Mouse (Mus musculus) hindlimb bud, embryonic 11.5 days (tissue): ENCODE data around the gene Mettl7b.
A peak's percentile ranks its signal among the peaks of the same experiment; 100 is the strongest.

Source experiments
- DNase-seq: peaks from one replicate; pipeline ENCODE4 v3.0.0-alpha.2; 2012; ENCODE audit warnings: low read depth, low spot score; ENCODE audit errors: extremely low spot score

Mettl7b gene

DNA sequence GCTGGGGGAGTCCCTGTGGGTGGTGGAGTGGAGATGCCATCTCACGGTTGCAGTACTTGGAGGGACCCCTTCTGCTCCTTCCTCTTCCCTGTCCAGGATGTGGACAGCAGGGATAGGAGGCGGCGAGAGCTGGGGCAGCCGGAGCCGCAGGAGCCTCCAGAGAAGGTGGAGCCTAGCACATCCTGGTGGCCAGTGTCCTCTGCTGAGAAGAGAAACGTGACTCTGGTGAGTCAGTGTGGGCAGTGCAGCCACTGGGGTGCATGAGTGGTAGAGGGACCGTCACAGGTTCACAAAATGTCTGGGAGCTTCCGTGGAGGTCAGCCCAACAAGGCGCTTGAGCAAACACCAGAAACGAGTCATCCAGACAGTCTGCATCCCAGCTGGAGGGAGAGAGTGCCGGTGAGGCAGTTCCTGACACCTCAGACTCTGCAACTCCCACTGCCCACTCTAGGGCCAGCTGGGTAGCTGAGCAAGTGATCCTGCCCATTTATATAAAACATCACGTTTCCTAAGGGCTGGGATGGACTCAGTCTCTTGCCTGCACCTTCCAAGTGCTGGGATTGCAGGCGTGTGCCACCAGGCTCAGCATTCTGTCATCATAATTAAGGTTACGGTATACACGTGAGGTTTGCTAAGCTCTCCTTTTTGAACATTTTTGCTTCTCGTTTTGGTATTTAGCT is 10.4 kb downstream of the Mettl7b start:
- no peak for DNase-seq

DNA sequence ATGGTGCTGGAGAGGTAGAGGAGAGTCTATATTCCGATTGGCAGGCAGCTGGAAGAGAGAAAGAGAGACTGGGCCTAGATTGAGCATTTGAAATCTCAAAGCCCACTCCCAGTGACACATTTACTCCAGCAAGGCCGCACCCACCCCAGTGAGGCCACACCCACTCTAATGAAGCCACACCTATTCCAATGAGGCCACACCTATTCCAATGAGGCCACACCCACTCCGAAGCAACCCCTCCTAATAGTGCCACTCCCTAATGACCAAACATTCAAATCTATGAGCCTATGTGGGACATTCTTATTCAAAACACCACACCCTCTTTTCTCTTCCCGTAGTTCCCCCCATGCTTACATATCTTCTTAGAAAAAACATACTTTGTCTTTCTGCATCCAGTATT is 13.3 kb downstream of the Mettl7b start:
- no peak for DNase-seq

DNA sequence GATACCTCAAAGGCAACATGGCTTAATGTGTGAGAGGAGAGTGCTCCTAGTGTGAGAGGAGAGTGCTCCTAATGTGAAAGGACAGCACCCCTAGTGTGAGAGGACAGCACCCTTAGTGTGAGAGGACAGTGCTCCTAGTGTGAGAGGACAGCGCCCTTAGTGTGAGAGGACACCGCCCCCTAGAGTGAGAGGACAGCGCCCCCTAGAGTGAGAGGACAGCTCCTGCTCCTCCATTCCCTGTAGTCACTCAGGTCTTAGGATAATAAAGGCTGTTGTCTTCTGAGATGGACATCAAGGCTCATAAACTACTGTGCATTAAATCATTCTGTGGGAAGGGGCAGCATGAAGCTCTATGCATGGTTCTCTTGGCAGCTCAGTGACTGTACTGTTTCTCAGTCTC is 15.1 kb downstream of the Mettl7b start:
- no peak for DNase-seq

DNA sequence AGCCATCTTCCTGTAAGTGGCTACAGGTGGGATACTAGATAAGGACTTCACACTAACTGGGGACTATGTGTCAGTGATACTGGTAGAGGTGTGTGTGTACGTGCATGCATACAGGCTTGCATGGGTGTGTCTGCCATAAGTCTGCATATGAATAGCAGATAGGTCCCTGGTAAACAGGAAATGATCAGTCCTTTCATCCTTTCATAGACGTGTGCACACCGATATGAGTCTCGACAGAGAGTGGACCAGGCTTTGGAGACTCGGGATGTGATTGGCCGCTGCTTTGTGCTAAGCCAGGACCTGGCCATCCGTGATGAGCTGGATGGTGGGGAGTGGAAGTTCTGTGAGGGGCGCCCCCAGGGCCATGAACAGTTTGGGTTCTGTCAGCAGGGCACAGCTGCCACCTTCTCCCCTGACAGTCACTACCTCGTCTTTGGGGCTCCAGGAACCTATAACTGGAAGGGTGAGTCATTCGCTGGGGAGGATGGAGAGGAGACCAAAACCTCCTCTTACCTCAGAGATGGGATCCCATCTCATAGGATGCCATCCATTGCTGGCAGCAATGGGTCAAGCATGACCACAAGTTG is 20.2 kb downstream of the Mettl7b start:
- DNase-seq, result no peak

DNA sequence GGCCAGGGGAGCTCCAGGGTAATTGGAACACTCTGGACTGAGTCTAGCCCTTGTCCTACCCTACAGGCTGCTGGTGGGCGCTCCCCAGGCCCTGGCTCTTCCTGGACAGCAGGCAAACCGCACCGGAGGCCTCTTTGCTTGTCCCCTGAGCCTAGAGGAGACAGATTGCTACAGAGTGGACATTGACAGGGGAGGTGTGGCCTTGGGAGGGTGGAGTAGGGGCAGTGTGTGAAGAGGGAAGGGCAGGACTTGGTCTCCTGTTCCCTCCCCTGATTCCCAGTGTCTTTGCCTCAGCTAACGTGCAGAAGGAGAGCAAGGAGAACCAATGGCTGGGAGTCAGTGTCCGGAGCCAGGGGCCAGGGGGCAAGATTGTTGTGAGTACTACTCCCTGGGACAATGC is 21.8 kb downstream of the Mettl7b start:
- no peak for DNase-seq

DNA sequence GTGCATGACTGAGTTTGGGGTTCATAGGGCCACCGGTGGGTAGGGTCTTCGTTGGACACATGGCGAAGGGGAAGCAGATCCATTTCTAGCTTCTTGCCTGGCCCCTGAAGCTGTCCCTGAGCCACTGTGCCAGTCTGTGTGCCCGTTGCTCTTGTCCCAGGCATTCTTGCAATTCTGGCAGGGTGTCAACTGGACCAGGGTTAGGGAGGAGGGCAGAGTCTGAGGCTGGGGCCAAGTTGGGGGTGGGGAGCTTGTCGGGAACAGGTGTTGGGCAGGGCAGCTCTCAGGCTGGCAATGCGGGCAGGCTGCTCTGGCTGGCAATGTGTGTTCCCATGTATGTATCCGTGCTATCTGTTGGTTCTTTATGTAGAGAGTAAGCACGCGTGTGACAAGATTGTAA is 22.3 kb downstream of the Mettl7b start:
- no peak for DNase-seq

DNA sequence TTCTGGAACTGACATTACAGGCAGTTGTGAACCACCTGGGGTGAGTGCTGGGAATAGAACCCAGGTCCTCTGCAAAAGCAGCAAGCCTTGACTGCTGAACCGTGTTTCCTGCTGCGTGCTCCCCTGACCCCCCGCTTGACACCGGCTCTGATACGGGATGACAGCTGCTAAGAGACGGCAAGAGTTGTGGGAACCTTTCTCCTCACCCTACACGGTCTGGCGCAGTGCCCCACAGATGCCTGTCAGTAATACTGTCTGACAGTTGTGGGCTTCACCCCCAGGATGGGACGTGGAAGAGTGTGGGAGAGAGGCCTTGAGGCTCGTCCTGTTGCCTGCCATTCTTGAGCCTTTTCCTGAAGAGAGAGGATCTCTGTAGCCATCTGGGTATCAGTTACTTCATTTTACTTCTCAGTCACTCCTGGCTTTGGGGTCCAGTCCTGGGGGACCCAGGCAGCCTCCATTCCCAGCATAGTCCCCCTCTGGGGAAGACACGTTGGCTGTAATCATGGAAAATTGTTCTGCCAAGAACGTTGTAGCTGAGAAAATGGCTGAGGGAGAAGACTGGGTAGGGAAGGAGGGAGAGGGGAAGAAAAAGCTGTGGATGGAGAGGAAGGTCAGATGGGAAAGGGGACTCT is 22.9 kb downstream of the Mettl7b start:
- DNase-seq, result no peak

DNA sequence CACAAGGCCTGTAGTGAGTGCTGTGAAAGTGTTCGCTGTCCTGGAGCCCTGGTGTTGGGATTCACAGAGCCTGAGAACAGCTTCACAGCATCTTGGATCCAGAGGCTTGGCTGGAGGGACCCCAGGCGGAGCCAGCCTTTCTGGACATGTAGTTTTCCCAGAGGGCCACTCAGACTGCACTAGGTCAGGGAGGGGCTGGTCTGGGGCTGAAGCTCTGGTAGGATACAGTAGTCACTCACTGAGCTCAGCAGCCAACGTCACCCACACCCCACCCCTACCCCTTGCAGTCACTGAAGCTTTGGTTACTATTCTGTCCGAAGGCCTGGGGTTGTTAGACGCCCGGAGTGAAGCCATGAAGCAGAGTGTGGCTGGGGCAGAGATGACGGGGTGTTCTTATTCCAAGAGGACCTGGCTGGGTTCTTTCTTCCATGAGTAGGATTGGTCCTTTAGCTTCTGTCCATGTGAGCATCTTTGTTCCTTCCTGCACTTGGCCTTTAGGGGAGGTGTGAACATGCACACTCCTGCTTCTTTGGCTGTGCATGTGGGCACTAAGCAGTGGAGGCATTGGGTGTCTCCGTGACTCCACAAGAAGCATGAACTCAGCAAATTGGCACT is 24.9 kb downstream of the Mettl7b start:
- no peak for DNase-seq

DNA sequence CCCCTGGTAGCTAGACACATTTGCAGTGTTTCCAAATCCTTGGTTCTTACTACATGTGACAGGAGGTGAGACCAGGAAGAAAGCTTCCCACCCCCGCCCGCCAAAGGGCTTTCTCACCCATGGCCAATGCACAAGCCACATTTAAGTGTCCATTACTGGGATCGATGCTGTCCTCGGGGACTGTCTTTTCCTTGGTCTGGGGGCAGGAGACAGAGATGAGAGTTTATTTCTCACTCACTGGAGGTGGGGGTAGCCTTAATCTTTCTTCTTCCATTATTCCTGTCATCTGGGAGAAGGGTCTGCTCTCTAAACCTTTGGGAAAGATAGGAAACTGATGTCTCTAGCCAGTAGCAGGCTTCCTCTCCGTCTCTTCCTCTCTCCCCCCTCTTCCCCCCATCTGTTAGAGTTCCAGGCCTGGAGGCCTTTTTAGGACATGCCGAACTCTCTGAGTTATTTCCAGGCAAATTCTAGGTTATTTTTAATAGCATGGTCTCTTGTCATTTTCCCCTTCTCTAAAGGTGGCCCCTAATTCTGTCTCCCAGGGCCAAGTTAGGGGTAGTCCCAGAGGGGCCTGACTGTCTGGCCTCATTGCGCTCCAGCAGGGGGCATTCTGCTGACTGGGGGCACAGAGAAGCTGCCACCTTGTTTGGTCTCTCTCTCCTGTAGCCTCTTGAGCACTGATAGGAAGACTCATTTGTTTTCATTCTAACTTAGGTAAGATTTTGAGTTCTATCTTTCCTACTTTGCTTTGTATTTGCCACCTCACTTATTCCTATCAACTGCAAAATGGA is 25.6 kb downstream of the Mettl7b start:
- DNase-seq, result no peak

DNA sequence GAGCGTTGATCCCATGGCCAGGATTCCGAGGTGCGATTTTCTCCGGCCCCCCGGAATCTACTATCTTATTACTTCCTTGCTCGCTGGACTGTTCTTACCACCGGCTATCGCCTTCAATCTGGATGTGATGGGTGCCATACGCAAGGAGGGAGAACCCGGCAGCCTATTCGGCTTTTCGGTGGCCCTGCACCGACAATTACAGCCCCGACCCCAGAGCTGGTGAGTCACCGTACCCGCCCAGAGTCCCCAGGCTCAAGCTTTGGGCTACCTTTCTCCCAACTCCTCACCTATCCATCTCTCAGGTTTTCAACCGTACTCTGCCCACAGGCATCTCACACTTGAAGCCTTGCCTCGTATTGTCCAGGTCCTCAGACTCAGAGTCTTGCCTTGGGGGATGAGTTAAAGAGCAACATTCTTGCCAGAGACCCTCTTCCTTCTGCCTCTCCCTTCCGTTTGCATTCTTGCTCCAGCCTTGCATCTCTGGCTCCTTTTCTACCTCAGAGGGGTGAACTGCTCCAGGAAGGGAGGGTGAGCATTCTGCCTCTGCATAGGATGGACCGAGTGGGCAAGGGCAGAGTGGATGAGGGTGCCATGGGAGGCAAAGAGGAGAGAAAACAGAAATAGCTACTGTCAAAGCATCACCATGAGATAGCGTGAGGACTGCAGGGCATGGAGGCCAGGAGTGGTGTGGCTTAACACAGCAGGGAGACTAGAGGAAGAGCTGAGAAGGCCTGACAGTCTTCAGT is 26.6 kb downstream of the Mettl7b start:
- DNase-seq, result no peak

DNA sequence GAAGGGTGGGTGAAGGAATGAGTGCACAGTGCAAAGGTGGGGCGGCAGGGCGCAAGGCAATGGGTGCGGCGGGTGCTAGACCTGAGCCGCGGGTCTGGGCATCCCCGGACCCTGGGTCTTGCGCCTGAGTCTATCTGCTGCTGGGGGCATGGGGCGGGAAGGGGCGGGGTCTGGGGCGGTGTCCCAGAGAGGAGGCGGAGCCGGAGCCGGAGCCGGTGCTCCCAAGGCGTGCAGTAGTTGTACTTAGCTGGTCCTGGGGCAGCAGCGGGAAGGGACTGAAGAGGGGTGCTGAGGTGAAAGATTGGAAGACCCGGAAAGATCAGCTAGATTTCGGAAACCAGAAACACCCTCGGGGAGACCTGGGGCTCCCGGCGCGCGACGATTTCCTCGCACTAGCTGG is 27.2 kb downstream of the Mettl7b start, which contains the start of gene Itga7:
Gene Itga7, plus strand, starts transcription at position 245 of the 400 bp plus-strand sequence.
- no peak for DNase-seq

DNA sequence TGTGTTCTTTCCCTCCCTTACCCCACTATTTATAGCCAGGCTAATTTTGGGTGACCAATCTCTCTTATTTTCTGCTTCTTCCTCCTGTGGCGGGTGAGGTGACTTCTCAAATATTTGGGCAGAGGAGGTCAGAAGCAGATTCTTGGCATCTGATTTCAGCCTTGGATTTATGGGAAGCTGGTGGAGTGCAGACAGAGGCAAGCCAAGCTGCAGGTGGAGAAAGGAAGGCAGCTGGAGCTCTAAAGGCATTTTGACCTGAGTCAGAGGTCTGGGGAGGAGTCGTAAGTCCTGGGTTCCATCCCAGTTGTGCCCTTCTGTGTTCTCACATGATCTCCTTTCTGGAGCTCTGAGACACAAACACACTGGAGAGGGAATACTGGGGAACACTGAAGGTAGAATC is 29.3 kb downstream of the Mettl7b start:
- DNase-seq, result no peak

DNA sequence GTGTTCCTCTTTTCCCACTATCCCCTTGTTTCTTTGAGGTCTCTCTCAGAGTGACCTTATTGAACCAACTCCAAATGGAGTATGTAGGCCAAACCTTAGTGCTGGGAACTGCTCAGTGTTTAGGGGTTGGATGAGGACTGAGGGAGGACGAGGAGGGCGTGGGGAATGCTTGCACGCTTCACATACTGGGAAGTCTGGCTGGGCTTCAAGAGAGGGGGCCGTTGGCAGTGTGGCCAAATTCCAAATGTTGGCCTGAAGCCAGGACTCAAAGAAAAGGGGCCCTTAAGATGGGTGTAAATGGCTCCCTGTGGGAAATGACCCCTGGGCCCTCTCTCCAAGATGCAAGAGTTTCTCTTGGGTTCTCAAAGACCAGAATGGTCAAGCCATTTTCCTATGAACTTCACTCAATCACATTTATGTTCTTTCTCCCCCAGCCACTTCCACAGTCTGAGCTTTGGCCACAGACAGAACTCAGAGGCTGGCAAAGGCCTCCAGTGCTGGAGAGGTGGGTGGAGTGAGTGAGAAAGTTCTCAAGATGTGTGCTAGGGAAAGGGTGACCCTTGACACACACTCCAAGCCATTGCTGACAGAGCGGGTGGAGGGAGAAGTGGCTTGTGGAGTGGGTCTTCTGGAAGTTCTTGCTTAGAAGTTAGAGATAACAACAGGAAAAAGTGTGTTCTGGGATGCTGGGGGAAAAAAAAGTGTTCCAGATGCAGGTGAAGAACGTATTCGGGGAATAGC is 31.0 kb downstream of the Mettl7b start:
- DNase-seq, result no peak

DNA sequence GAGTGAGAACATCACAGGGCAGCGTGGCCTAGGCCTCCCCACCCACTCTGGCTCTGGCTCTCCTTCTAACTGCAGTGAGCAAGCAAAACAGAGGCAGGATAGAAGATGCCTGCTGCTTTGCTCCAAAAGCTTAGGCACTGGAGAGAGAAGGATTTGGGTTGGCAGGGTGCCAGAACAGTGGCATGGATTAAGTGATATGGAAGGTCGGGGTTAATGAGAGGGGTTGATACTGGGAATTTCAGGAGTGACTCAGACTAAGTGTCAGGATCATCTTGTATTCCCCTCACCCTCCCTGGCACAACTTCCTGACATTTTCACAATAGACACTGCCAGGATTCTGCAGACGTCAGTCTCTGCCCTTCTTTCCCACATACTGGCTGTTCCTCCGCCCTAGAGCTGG is 32.4 kb downstream of the Mettl7b start:
- DNase-seq, result no peak

DNA sequence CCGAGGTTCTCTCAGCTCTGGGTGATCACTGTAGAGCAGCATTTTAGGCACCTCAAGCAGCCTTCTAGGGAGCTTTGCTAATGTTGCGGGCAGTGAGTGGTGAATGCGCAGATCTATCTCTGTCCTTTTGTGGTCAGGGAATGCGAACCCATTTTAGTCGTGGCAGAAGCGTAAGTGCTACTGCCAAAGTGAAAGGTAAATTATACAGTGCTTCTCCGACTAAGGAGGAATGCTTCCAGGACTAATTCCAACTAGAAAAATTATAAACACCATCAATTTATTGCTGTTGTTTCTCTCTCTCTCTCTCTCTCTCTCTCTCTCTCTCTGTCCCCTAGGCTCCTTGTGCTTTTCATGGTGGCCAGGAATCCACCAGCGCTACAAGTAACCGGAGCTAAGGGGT is 36.9 kb downstream of the Mettl7b start, which contains the start of gene Bloc1s1:
Gene Bloc1s1, minus strand, starts transcription at position 101 of the 400 bp plus-strand sequence.
- DNase-seq, result no peak

DNA sequence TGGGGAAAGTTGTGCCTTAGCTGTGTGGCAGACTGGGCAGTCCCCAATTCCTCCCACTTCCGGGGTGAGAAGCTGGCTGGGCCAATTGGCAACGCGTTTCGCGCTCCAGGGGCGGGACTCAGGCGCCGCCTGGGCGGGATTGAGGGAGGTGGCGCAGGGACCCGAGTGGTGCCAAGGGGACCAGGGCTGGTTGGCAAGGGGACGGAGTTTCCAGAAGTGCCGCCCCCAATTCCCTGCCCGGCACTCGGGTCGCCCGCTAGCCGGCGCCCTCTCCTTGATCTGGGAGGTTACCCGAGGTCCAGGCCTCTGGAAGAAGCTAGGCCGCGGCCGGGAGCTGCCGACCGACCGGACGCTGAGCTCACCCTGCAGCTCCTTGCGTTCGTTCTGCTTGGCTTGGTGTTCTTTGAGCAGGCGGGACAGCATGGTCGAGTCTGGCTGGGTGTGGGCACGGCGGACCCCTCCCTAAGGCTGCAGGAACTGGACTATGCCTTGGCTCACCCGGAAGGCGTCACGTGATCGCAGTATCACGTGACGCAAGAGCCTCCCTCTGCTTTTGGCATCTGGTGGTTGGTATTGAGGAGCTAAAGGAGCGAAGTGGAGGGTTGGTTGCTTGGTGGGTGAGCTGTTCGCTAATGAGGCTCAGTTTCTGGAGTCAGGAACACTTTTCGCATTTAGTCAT is 37.6 kb downstream of the Mettl7b start:
- peak; percentile 99 for DNase-seq

DNA sequence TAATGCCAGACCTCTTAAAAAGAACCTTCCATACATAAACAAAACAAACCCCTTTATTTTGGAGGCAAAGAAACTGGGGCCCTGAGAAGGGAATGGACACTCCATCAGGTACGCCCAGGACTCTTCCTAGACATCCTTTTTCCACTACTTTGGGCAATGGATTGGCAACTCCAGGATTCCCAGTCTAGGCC is 38.1 kb downstream of the Mettl7b start, which contains the start of gene Rdh5:
Gene Rdh5, minus strand, starts transcription at position 67 of the 191 bp plus-strand sequence.
- no peak for DNase-seq

DNA sequence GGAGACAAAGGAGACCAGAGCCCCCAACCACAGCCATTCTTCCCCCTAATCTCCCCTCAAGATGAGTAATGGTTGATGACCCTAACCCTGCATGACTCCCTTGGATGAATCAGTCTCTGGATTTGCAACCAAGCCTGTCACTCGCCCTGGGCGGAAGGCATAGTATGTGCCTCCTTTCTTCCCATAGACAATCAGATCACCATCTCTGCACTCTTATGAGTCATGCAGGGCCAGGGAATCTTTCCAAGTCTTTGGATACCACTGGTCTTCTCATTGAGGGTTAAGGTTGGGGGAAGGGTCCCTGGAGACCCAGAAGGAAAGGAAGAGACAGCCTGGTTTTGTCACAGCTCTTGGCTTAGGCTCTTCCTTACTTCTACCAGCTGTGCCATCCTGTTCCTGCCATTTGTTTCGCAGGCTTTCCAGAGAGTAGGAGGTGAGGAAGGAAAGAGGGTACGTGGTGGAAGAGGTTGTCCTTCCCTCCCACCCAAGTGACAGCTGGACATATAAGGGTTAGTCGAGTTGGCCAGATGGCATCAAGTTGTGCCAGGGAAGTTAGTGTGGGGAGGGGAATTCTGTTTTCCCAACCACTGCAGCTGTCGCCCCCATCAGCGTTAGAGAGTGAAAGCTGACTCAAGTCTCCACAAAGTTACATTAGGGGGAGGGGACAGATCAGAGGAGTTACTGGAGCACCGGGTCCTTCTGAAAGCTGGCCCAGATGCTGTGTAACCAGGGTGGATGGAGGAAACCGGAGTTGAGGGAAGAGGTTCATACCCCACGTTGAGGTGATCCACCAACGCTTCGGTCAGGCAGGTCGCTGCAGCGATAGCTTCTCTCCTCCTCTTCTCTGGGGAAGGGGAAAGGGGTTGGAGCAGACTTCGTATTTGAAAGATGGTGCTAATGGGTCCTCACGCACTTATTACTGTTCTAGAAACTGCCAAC is 38.6 kb downstream of the Mettl7b start:
- no peak for DNase-seq
